Mouse (Mus musculus): ENCODE measurements around the gene Tnfaip8l1. TPM values are rescaled to one million over a fixed set of nuclear protein-coding genes. Genes with fewer than 3 reads are reported as not detected.

Gene Tnfaip8l1
- total and polyA plus RNA-seq, 2 experiments from 2014 or later, result 3.4 to 5.6 TPM

DNA sequence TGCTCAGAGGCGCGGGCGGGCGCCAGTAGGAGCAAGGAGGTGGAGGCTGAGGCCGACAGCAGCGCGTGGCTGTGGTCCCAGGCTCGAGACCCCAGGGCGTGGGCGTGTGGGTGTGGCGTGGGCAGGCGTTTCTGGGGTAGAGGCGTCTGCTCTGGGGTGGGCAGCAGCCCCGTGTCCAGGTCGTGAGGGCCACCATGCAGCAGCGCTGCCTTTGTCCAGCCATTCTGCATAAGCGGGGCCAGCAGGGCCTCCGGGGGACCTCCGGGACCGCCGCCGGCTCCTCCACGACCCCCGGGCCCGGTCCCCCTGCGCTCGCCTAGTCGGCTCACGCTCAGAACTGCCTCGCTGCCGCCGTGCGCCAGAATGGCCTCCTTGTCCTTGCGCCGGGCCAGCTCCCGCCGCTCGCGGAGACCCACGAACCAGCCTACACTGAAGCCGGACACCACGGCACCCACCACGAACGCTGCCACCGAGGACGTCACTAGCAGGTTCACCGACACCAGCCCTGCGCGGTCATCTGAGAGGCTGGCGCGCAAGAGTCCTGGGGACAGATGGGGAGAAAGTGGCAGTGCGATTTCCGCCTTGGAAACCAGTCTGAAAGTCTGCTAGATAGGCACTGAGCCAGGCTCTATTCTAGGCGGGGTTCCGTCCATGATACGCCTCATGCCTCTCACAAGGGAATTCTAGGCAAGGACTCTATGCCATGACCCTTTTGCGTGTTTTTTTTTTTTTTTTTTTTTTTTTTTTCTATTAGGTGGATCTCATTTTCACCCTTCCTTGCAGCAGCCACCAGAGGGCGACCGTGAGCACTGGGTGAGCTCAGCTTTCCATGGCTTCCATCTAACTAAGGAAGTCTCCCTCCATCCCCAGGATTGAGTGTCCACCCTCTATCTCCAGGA, 37.7 kb upstream of the Tnfaip8l1 start:
- Histone ChIP-seq H3K36me3 (replicated peaks; ENCODE audit: control insufficient read depth, insufficient read depth, low read length) (no peaks in the 10 kb centered on the region), H3K9ac (replicated peaks; ENCODE audit: low read depth, low read length) (peak overlapping the region; percentile 48), H3K4me3 (ENCODE audit: low read depth, low read length) (peak overlapping the region; percentile 47), H3K27me3 (ENCODE audit: control insufficient read depth, insufficient read depth, low read length) (peaks cover 14% of the 10 kb centered on the region), H3K9me3 (replicated peaks; ENCODE audit: control insufficient read depth, low read length) (peaks cover 8% of the 10 kb centered on the region), H3K4me2 (ENCODE audit: low read depth, low read length) (peak overlapping the region; percentile 64), H3K27ac (ENCODE audit: low read depth) (no peak overlapping the region; the same call in 1 of the 2 replicates), H3K4me1 (ENCODE audit: control insufficient read depth, insufficient read depth) (0 out of 2 replicates have a peak, but pooled peaks cover 8% of the 10 kb centered on the region)
- ATAC-seq (ENCODE audit: insufficient read depth, low read depth) (peak; percentile 33), DNase-seq (ENCODE audit: low spot score) (peak; percentile 55)
- TF ChIP-seq CTCF (IDR thresholded peaks at IDR 0.05; ENCODE audit: low read depth), result peak; percentile 66
- no peak for TF ChIP-seq EP300 (IDR thresholded peaks at IDR 0.05; ENCODE audit: low read depth)
- 19% methylated on average over 54 of the region's 59 CpGs for WGBS

DNA sequence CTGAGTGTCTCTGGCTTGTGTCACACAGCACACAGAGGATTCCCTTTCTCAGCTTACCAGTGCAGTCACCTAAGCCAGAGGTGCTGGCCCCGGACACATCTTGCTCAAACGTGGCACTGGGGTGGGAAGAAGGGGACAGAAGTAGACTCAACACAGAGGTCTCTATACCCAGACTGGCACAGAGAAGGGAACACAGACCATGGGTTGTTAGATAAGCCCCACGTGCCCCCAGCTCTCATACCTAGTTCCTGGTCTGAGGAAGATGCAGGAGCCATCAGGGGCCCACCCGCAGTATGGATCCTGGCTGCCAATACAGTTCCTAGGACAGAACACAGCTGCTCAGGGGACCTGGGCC, 37.0 kb upstream of the Tnfaip8l1 start:
- DNase-seq (ENCODE audit: low spot score) (no peak), ATAC-seq (ENCODE audit: insufficient read depth, low read depth) (no peak)
- TF ChIP-seq EP300 (IDR thresholded peaks at IDR 0.05; ENCODE audit: low read depth), result no peak
- TF ChIP-seq CTCF (IDR thresholded peaks at IDR 0.05; ENCODE audit: low read depth), result no peak
- Histone ChIP-seq H3K4me2 (ENCODE audit: low read depth, low read length) (no peak overlapping the region), H3K27me3 (ENCODE audit: control insufficient read depth, insufficient read depth, low read length) (peaks cover 14% of the 10 kb centered on the region), H3K4me3 (ENCODE audit: low read depth, low read length) (no peak overlapping the region), H3K27ac (ENCODE audit: low read depth) (no peak overlapping the region), H3K4me1 (ENCODE audit: control insufficient read depth, insufficient read depth) (0 out of 2 replicates have a peak, but pooled peaks cover 5% of the 10 kb centered on the region), H3K9ac (replicated peaks; ENCODE audit: low read depth, low read length) (no peak overlapping the region), H3K36me3 (replicated peaks; ENCODE audit: control insufficient read depth, insufficient read depth, low read length) (no peaks in the 10 kb centered on the region), H3K9me3 (replicated peaks; ENCODE audit: control insufficient read depth, low read length) (peaks cover 8% of the 10 kb centered on the region)
- 75% methylated on average over 4 of the region's 4 CpGs for WGBS

- DNase-seq (ENCODE audit: low spot score), result no peak
- ATAC-seq (ENCODE audit: insufficient read depth, low read depth), result no peak
- H3K9me3 ChIP-seq (replicated peaks; ENCODE audit: control insufficient read depth, low read length), result peaks cover 11% of the 10 kb centered on the region
- no peak overlapping the region for H3K9ac ChIP-seq (replicated peaks; ENCODE audit: low read depth, low read length)
- H3K4me3 ChIP-seq (ENCODE audit: low read depth, low read length), result no peak overlapping the region
- TF ChIP-seq CTCF (IDR thresholded peaks at IDR 0.05; ENCODE audit: low read depth) (no peak), EP300 (IDR thresholded peaks at IDR 0.05; ENCODE audit: low read depth) (no peak)
- no peak overlapping the region for H3K4me2 ChIP-seq (ENCODE audit: low read depth, low read length)
- H3K27me3 ChIP-seq (ENCODE audit: control insufficient read depth, insufficient read depth, low read length), result peaks cover 9% of the 10 kb centered on the region; the same call in 1 of the 2 replicates
- WGBS, result 74% methylated on average over 11 of the region's 11 CpGs
- H3K27ac ChIP-seq (ENCODE audit: low read depth), result no peak overlapping the region
- no peaks in the 10 kb centered on the region for H3K4me1 ChIP-seq (ENCODE audit: control insufficient read depth, insufficient read depth)
- H3K36me3 ChIP-seq (replicated peaks; ENCODE audit: control insufficient read depth, insufficient read depth, low read length), result no peaks in the 10 kb centered on the region
Observed at GRCm38 (mm10) chr17:56126175-56126574, 36.1 kb upstream of the Tnfaip8l1 start.

GRCm38 (mm10) chr17:56128246-56128645, 34.0 kb upstream of the Tnfaip8l1 start:
- Histone ChIP-seq H3K27ac (ENCODE audit: low read depth) (no peak overlapping the region), H3K4me2 (ENCODE audit: low read depth, low read length) (no peak overlapping the region), H3K4me1 (ENCODE audit: control insufficient read depth, insufficient read depth) (no peaks in the 10 kb centered on the region), H3K27me3 (ENCODE audit: control insufficient read depth, insufficient read depth, low read length) (0 out of 2 replicates have a peak, but pooled peaks cover 5% of the 10 kb centered on the region), H3K4me3 (ENCODE audit: low read depth, low read length) (no peak overlapping the region), H3K9me3 (replicated peaks; ENCODE audit: control insufficient read depth, low read length) (0 out of 2 replicates have a peak, but pooled peaks cover 5% of the 10 kb centered on the region), H3K9ac (replicated peaks; ENCODE audit: low read depth, low read length) (no peak overlapping the region), H3K36me3 (replicated peaks; ENCODE audit: control insufficient read depth, insufficient read depth, low read length) (no peaks in the 10 kb centered on the region)
- ATAC-seq (ENCODE audit: insufficient read depth, low read depth) (no peak), DNase-seq (ENCODE audit: low spot score) (no peak)
- WGBS, result 65% methylated on average over 15 of the region's 15 CpGs
- TF ChIP-seq EP300 (IDR thresholded peaks at IDR 0.05; ENCODE audit: low read depth) (no peak), CTCF (IDR thresholded peaks at IDR 0.05; ENCODE audit: low read depth) (no peak)

DNA sequence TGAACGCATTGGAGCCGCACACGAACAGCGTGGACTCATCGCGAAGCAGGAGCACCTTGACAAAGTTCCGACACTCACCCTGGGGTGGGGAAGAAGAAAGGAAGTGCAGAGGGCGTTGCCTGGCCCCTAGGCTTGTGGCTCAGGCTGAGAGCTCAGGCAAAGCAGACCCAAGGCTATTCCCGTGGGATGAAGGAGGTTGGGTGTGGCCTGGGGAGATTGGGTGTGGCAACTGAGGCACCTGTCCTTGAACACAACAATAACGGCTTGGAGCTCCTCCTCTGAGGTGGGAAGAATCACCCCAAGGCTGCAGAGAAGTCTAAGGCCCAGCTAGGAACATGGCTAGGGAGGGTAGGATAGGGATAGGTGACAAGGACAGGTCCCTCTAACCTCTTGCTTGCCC, 31.1 kb upstream of the Tnfaip8l1 start:
- peaks cover 10% of the 10 kb centered on the region; the same call in 1 of the 2 replicates for H3K4me1 ChIP-seq (ENCODE audit: control insufficient read depth, insufficient read depth)
- WGBS, result 91% methylated on average over 10 of the region's 10 CpGs
- no peak overlapping the region for H3K27ac ChIP-seq (ENCODE audit: low read depth)
- no peak for ATAC-seq (ENCODE audit: insufficient read depth, low read depth)
- TF ChIP-seq CTCF (IDR thresholded peaks at IDR 0.05; ENCODE audit: low read depth) (no peak), EP300 (IDR thresholded peaks at IDR 0.05; ENCODE audit: low read depth) (no peak)
- no peak overlapping the region for H3K4me2 ChIP-seq (ENCODE audit: low read depth, low read length)
- DNase-seq (ENCODE audit: low spot score), result no peak
- 0 out of 2 replicates have a peak, but pooled peaks cover 5% of the 10 kb centered on the region for H3K9me3 ChIP-seq (replicated peaks; ENCODE audit: control insufficient read depth, low read length)
- H3K36me3 ChIP-seq (replicated peaks; ENCODE audit: control insufficient read depth, insufficient read depth, low read length), result no peaks in the 10 kb centered on the region
- no peak overlapping the region for H3K4me3 ChIP-seq (ENCODE audit: low read depth, low read length)
- no peak overlapping the region for H3K9ac ChIP-seq (replicated peaks; ENCODE audit: low read depth, low read length)
- H3K27me3 ChIP-seq (ENCODE audit: control insufficient read depth, insufficient read depth, low read length), result 0 out of 2 replicates have a peak, but pooled peaks cover 6% of the 10 kb centered on the region

Data from heart, postnatal 0 days (tissue).